Mouse (Mus musculus) lung, adult 2 months (tissue): ENCODE measurements around the gene Glis1.

Experiments used
- CTCF ChIP-seq: fragments of 200-500 bp; IDR thresholded peaks from 2 replicates; pipeline ENCODE4 v1.5.1; 2011; ENCODE audit warnings: mild to moderate bottlenecking, low read length, control low read depth; ENCODE audit not compliant: insufficient read depth
- POLR2A ChIP-seq: fragments of 200-500 bp; IDR thresholded peaks from 2 replicates; pipeline ENCODE4 v1.6.1; 2011; ENCODE audit warnings: low read depth, mild to moderate bottlenecking, control low read depth, low read length, borderline replicate concordance; ENCODE audit errors: extremely low read depth

GRCm38 (mm10) chr4:107652598-107653279, 218.3 kb downstream of the Glis1 start:
- peak; percentile 72 for TF ChIP-seq CTCF
- no peak for TF ChIP-seq POLR2A
